Mouse (Mus musculus): ENCODE results near the gene Cd274.

- TF ChIP-seq CTCF (IDR thresholded peaks at IDR 0.05; ENCODE audit: extremely low read depth, insufficient read length, insufficient replicate concordance, low read depth, low read length): no peak
- TF ChIP-seq POLR2A (IDR thresholded peaks at IDR 0.05; ENCODE audit: low read depth, low read length): no peak
Measured at GRCm38 (mm10) chr19:29417894-29418293, 50.6 kb downstream of the Cd274 start.
